Mouse (Mus musculus) cerebellum, postnatal 25 days (tissue): Measurements from ENCODE around the gene Zfp951.
"Not testable (repeated sequence)": the region's sequence is repeated elsewhere in the genome, so short reads cannot be mapped to it uniquely, and the experiment has no call there.

Experiments used
- DNase-seq, 2 experiments: peaks; one replicate each; pipeline ENCODE4 v3.0.0; 2021; ENCODE audit warnings: mixed read lengths in 2 of 2

The Zfp951 gene

DNA sequence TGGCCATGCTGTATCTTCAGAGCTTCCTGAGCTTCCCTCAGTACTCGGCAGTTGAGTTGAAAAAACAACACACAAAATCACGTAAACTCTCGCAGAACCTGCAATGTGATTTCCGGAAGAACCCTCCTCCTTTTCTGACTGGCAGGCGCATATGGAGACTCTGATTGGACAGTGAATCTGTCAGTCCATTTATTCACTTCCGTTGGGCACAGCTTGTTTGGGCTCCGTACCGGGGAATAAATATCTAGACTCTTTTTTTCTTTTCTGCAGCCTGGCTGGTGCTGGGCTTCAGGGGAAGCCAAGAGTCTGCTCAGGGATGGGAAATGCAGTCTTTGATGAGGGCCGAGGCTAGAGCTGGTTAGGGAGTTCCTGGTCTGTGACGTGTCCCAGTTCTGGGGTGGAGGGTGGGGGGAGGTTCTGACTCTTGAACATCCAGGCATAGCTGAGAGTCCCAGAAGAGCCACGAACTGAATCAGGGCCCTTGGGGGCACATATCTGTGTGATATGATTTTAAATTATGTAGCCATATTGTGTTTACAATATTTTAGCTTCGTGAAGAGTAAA is at the start of gene Zfp951:
Gene Zfp951 (minus strand): TSS at position 109 of the 564 bp plus-strand sequence.
- peak; percentile 53 to 57 for DNase-seq

- not testable (repeated sequence) for DNase-seq
These were observed 46.7 kb upstream of the Zfp951 start for GRCm38 (mm10) chr5:104906556-104906955.

- not testable (repeated sequence) for DNase-seq
These were observed 567 bp downstream of the Zfp951 start for GRCm38 (mm10) chr5:104859045-104859961.

GRCm38 (mm10) chr5:104854546-104854945 is 5.3 kb downstream of the Zfp951 start:
- not testable (repeated sequence) for DNase-seq

DNA sequence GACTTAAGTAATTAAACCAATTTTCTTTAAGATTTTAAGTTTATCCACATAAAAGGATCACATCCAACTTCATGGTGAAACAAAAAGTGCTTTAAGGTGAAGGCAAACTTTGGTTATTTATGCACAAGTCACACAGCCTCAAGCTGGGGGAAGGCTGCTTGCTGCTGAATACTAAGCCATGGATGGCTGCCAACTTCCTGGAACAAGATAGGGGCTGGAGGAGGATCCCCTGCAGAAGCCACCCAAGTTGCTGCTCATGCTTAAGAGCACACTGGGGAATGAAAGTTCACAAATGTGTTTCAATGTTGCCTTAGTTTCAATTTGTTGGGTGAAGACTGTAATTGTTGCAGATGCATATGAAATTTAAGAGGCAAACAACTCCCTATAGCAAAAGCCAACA is 26.5 kb downstream of the Zfp951 start:
- DNase-seq: no peak

DNA sequence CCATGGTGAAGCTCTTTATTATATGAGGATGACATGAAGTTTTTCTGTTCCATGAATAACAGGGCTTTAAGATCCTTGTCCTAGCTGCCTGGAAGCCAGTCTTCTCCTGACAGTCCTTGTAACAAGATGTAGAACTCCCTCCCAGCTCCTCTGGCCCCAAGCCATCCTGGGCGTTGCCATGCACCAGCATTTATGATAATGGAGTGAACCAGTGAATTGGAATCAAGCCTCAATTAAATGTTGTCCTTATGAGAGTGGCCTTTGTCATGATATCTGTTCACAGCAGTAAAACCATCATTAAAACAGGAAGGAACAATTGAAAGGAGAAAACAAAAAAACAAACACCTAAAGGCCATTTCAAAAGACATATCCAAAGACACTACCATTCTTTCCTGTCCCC is 30.3 kb downstream of the Zfp951 start:
- DNase-seq: no peak

DNA sequence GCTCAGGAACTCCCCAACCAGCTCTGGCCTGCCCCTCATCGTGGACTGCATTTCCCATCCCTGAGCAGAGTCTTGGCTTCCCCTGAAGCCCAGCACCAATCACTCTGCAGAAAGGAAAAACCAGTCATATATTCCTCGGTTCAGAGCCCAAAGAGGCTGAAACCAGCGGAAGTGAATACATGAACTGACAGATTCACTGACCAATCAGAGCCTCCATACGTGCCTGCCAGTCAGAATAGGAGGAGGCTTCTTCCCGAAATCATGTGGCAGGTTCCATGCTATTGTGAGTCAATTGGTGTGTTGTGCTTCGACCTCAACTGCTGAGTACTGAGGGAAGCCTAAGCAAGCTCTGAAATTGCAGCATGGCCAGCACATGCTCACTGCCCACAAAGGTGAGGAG is 89.7 kb downstream of the Zfp951 start:
- DNase-seq: not testable (repeated sequence)
